Mouse (Mus musculus) mouse trophoblast stem cell (cell line): ENCODE data around the gene Nfatc3.

Experiments used
- in situ Hi-C, 2 experiments: fragments of 300-500 bp; cut with MseI, MboI; formaldehyde crosslinking; loops; 2 replicates in 1 of 2; 3 replicates in 1 of 2; pipeline ENCODE4 v1.15.1; 2025

The Nfatc3 gene

DNA sequence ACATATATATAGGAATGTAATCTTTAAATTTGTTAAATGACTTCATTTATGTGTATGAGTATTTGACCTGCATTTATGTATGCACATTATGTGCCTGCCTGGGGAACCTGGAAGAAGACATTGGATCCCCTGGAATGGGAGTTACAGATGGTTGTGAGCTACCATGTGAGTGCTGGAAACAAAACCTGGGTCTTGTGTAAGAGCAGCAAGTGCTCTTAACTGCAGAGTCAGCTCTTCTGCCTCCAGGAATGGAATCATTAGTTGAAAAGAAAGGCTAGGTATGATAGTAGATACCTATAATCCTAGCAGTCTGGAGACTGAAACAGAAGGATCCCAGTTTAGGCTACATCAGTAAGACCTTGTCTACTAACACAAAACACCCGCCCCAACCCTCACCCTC, 67.4 kb downstream of the Nfatc3 start:
- in situ Hi-C loops = no loop called here

DNA sequence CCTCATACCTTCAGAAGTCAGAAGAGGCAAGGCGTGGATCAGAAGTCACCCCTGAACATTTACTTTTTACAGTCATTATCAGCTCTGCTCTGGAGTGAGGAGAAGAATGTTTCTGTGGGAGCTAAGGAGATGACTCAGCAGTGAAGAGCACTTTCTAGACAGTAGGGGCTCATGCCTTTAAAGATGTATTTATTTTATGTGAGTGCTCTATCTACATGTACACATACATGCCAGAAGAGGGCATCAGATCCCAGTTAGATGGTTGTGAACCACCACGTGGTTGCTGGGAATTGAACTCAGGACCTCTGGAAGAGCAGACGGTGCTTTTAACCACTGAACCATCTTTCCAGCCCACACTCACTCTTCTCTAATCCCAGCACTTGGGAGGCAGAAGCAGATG, 68.4 kb downstream of the Nfatc3 start:
- in situ Hi-C loops = no loop called here

DNA sequence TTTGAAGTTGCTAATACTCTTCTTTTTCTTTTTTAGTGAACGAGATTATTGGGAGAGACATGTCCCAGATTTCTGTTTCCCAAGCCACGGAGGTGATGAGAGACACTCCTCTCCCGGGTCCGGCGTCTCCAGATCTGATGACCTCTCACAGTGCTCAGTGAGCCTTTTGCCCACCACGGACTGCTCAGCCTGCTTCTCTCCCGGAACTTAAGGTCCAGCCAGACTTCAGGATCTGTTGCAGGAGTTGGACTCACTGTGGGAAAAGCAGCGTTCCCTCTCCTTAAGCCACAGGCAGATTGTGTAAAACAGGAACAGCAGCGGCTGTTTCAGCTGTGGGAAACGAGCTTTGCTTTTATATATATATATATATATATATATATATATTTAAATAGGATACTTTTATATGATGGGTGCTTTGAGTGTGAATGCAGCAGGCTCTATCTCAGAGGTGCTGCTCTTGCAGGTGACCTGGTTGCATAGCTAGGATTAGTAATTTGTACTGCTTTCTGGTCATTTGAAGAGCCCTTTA, 69.3 kb downstream of the Nfatc3 start:
- in situ Hi-C loops = no loop called here

DNA sequence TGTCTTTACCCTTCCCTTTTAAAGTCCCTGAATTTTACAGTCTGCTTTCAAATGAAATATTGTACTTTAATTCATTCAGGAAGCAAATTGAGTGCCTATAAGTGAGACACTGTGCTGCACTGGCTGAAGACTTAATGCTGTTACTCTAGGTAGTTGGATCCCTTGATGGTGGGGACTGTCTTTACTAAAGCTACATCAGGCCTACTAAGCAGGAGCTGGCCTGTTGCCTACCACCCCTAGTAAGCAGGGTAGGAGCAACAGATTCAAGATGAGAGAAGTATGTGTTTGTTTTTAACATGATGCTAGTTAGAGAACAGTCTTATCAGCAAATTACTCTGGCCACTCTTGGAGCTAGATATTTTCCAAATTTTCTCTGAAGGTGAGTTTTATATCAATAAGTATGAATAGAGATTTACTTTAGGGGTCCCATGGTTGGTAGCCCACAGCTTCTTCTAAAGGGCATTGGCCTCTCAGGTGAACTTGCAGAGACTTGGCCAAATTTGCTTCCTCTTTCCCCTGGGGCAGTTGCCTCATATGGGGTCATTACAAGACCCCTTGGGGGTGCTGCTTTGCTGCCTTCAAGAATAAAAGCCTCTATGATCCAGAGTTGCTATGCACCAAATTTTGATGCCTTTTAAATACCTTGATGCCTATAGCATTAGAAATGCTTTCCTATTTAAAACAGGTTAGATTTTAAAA, 70.7 kb downstream of the Nfatc3 start:
- in situ Hi-C loops = no loop called here

DNA sequence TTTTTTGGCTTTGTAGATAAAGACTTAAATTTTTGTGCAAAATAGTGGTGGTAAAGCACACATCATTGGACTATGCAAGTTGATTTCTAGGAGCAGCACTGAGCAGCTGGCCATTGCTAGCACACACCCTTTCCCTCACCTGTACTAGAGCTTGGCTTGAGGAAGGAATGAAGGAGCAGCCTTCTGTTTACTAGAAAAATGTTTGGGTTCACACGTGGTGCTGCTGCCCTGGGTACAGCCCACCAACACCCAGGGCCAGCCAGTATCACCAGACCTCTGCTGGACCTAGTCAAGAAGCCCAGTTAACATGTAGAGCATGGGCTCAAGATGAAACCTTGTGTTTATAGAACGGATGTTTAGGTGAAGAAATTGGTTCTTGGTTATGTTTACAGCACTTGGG, 71.4 kb downstream of the Nfatc3 start:
- in situ Hi-C loops = no loop called here

DNA sequence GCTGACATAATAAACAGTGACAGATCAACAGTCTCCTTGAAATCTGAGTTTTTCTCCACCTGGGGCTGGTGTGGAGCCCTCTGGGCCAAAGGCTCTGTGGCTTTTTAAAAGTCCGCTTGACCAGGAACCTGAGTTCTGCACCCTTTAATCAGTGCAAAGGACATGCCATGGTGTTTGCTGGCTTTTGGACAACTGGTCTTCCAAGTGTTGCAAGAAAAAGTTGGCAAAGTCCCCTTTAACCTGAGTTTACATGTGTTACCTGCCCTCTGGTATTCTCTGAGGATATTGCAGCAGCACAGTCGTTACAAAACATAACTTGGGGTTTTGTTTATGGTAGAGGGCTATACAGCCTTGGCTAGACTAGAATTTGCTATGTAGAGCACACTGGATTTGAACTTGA, 71.9 kb downstream of the Nfatc3 start:
- in situ Hi-C loops = no loop called here

DNA sequence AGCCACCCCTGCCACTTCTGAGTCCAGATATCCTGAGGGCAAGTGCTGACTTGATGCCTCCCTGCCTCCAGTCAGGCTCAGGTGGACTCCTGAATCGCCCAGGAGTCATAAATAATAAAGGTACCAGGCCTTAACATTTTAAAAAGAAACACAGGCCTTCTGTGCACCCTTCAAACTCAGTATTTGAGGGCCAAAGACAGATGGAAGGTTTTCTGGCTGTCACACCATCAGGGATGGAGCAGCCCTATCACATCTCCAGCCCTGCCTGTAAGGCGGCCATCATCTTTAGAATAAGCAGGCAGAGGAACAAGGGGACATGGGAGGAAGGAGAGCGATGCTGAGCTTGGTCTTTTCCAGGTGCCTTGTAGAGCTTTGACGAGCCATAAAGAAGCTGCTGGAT, 72.4 kb downstream of the Nfatc3 start:
- in situ Hi-C loops = no loop called here

DNA sequence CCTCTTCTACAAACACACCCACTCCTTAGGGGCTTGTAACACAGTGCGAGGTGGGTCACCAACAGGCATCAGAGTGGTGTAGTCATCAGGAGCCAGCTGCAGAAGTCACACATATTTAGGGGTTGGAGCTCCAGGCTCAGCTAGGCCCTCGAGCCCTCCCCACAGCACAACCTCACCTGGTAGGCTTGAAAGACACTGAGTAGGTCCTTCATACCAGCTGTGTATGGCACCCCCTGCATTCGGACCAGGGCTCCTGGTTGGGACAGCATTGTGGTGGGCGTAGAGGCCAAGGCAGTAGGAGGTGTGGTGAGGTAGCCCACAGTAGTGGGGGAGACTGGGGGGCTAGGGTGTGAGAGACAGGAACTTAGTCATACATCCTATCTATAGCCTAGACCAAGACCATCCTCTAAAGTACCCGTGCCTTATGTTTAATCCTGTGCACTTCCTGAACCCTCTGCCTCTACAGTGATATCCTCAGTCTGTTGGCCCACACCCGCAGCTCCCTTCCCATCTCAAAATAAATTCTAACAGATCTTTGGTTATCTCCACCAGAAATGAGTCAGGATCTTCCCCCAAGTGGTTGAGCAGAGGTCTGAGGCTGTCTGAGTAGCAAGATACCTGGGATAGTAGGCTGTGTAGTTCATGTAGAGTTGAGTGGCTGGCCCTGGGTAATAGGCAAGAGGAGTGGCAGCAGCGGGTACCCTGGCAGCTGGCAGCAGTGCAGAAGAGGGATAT, 73.0 kb downstream of the Nfatc3 start:
- in situ Hi-C loops = no loop called here

DNA sequence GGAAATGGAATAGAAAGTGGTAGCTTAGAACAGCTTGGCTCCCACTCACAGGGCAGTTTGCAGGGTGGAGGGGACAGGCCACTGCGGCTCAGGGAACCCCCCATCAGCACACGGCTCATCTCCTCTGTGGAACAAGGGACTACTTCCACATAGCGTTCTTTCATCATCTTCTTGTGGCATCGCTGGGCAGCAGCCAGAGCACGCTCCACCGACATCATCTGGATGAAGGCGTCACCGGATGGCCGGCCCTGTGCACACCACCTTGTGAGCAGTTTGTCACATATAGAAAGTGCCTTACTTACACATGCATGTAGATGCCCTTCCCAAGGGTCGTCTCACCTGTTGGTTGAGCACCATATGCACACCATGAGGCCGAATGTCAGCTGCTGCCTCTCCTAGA, 73.7 kb downstream of the Nfatc3 start:
- in situ Hi-C loops = no loop called here

DNA sequence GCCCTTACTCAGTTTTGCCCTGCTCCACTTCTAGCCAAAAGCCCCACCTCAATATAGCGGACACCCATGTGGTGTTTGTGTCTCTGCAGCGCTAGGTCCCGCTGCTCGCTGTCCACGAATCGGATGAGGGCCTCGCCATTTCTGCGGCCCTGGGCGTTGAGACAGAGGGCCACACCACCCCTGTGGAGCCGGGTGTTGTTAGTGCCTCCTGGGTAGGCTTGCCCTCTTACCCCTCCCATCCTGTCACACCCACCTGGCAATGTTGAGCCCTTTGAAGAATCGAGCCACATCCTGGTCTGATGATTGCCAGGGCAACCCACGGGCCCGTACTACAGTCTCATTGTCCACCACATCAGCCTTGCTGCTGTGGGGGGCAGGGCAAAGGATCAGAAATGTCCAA, 74.9 kb downstream of the Nfatc3 start:
- in situ Hi-C loops = no loop called here

DNA sequence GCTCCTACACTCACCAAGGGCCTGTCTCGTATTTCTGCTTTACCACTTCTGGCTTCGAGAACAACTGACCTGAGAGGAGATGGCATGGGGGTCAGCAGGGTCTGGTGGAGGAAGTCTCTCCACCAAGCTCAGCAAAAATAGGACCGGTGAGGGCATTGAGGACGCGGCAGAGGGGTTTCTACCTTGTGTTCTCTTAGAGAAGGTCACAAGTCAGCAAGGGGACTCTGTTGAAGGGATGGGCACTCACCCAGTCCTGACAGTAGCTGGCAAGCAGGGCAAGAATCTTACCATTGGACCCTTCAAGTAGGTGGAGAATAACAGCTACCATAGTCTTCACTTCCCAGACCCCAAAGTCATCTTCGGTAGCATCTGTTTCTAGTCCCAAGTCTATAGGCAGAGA, 75.3 kb downstream of the Nfatc3 start:
- in situ Hi-C loops = no loop called here

DNA sequence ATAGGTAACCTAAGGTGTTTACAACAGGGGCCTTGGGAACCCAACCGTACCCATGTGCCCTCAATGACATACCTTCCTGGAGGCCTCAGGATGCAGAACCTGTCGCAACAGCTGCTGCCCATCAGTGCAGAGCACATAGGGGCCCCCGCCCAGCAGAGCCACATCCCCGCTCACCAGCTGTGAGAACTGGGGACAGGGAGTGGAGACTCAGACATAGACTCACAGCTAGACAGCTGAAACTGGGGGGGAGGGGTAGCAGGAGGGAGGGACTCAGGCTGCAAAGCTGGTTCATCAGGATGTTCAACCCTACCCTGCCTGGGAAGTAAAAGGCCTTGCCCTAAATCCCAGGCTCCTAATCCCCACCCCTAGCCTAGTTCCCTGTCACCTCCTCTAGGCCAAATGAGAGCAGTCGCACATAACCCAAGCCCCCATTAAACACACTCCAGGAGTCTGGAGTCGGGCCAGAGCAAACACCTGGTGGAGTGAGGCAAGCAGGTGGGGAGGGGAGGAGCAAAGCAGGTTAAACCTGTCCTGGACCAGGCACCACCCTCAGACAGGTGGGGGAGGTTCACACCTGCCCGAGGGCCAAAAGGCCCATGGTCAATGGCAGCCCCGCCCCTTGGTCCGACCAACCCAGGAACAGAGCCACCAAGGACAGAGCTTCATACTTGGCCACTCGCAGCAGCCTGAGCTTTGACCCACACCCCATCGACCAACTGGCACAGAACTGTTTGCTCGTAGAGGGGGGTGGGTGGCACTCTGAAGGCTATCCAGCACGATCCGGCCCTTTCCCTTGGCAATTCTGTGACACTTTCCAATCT, 76.3 kb downstream of the Nfatc3 start:
- in situ Hi-C loops = no loop called here

DNA sequence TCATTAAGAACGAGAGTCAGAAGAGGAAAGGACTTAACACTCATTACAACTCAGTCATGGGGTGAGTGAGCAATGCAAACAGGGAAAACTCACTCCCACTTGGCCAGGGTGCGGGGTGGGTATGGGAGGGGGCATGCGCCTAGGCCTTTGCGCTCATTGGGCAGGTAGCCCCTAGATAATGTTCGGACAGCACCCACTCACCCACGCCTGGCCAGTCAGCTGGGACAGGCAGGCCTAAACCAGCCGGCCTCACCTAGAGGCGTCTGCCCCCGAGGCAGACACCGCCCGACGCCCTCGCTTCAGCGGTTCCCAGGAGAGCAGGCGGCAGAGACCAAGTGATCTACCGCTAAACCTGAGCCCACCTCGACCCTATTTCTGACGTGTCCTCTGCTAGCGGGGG, 77.0 kb downstream of the Nfatc3 start:
- in situ Hi-C loops = no loop called here

DNA sequence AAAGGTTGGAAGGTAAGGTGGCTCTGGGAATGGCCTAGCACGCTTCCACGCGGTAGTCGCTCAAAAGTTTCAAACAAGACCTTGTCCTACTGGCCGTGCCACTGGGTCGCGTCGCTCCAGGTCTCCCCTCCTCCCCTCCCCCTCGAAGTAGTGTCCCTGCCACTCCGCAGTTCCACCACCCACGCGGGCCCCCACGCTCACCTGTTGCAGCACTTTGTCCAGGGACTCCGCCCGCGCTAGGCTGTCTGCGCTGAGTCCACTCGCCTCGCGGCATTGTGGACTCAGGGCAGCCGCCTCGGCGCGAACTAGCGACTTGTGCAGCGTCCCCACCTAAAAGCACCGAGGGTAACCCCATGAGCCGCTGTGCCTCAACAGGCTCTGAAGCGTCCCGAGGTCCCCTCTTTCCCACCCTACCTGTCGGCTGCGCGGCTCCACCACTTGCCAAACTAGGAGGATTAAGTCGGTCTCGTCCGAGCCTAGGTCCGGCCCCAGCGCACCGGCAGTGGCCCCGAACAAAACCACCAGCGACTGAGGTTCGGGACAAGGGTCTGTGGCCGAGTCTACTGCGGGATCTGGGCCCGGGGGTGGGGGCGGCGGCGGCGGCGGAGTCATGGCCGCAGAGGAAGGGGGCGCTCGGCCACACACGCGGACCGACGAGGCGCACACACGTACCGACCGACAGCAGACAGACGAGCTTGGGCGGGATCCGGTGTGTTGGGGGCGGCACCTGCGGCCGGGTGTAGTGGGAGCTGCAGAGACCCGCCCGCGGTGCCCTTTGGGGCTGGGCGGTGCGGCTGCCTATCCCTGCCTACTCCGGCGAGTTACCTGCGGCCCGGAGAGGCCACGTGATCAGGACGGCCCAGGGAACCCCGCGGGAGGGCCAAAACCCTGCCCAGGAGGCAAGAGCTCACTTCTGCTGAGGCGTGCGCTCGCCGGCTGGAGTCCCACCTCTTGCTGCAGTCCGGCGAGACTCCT, 77.8 kb downstream of the Nfatc3 start, which contains the start of gene Esrp2:
Gene Esrp2 (minus strand): TSS at position 819 of the 975 bp plus-strand sequence.
- in situ Hi-C loops = no loop called here

DNA sequence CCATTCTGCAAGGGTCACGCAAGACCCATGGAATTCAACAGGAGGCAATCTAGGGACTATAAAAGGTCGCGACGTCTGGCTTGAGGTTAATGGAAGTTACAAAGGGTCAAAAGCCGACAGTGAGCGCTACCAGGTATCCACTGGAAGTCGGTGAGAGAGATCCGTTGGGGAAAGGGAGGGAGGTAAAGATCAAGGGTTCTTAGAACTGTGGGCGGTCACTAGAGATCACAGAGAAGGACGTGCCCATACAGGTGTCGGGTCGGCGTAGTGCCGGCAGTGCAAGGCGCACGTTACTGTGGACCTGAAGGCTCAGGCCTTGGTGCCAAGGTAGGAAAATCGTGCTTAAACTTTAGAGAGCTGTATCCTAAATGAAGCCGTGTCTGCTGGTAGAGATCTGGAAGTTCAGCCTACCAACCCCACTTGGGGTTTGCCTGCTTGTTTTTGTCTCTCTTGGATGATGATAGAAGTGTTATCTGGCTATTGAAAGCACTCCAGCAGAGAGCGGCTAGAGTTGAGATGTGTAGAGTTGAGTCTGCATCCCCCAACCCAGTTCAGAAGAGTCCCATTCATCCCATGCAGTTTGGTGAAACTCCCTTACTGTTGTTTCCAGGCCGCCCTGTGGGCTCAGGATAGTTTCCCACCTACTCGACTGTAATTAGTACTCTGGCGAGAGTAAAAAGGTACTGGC, 78.7 kb downstream of the Nfatc3 start:
- in situ Hi-C loops = no loop called here

DNA sequence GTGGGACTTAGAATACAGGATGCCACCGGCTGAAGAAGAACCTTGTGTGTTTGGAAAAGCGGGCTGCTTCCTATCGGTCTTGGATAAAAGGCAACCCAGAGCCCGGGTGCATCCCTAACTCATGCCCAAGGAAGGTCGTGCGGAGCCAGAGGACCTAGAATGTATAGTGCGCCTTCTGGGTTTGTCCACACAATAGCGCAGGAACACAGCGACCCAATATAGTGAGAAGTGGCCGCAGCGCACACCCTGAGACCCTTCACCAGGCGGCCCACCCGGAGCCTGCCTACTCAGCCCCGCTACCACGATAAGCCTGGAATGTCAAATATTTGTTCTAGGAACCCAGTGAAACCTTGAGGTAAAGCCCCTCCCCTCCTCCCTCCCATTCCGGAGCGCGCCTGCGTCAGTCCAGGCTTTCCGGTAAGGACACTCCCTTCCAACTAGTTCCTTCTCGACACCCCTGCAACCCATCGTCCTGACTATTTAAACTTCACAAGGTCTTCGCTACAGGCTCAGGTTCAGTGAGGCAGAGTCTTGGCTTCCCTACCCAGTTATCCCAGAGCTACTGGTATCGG, 79.4 kb downstream of the Nfatc3 start:
- in situ Hi-C loops = no loop called here

DNA sequence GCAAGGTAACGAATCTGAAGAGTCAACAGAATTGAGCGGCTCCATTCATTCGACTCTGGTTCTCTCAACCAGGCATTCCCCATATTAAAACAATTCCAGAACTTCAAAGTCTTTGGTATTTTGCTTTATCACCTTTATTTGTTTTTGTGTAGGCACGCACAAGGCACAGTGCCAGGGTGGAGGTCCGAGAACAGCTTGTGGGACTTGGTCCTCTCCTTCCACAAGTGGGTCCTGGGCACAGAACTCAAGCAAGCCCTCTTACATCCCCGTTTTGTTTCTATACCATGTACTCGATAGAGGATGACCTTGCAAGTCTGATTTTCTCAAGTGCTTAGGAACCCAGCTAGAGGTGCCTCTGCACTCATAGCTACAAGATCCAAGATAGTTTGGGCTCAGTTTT, 80.0 kb downstream of the Nfatc3 start:
- in situ Hi-C loops = no loop called here

DNA sequence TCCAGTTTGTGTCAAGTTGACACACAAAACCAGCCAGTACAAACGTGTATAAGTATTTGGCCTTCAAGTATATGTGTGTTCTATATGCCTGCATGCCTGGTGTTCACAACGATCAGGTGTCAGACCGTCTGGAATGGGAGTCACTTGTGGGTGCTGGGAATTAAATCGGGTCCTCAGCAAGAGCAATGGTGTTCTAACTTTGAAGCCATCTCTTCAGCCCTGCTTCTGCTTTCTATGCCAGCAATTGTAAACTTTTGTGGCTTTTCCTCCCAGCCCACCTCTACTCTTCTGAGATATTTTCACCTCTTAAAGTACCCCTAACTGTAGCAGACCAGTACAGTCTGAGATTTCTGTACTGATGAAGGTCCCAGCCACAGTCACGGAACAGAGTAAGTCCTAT, 81.6 kb downstream of the Nfatc3 start:
- in situ Hi-C loops = no loop called here

DNA sequence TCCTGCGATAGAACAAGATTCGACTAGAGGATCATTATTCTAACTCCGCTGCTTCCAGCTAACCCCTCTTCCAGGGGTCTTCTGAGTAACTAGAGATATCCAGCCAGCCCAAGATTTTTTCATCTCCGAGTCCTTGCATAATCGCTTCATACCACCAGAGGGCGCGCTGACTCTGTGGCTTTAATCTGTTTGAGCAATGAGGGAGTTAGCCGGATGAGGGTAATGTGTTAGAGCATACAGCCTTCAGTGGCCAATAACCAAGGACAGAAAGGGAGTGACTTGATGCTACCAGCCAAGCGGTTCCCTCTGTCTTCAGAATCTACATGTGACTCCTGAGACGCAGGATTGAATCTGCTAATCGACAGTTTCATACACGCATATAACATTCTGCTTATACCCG, 82.1 kb downstream of the Nfatc3 start:
- in situ Hi-C loops = no loop called here

DNA sequence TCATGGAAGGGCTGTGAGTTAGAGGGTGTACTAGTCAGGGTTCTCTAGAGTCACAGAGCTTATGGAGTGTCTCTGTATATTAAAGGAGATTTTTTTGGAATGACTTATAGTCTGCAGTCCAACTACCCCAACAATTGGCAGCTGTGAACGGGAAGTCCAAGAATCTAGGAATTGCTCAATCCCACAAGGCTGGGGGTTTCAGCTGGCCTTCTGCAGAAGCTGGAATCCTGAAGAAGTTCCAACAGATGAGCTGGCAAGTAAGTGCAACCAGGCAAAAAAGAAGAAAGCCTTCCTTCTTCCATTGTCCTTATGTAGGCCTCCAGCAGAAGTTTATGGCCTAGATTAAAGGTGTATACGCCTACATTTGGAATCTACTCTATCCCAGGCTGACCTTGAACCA, 86.7 kb downstream of the Nfatc3 start:
- in situ Hi-C loops = no loop called here
